Mouse (Mus musculus) hindbrain, embryonic 12.5 days (tissue): ENCODE data around the gene Hgd. TPM values are rescaled to one million over a fixed set of nuclear protein-coding genes. Genes with fewer than 3 reads are reported as not detected.
A peak's percentile ranks its signal among the peaks of the same experiment; 100 is the strongest.
"Not testable (repeated sequence)": the region's sequence is repeated elsewhere in the genome, so short reads cannot be mapped to it uniquely, and the experiment has no call there.

Experiments
- ATAC-seq: fragments of 200-750 bp; cut with Nextera tagmentation; 2 replicates; pipeline ENCODE4 v1.8.0; 2017; ENCODE audit warnings: moderate TSS enrichment; ENCODE audit not compliant: low FRiP score
- H3K27ac ChIP-seq: fragments of 300-500 bp; sonication (generic); 2 replicates; pipeline ENCODE4 v1.5.1; 2016; ENCODE audit warnings: mild to moderate bottlenecking
- H3K27me3 ChIP-seq: fragments of 300-500 bp; sonication (generic); 2 replicates; pipeline ENCODE4 v1.6.1; 2016; ENCODE audit warnings: mild to moderate bottlenecking
- H3K36me3 ChIP-seq: fragments of 300-500 bp; sonication (generic); 2 replicates; pipeline ENCODE4 v1.6.1; 2016; ENCODE audit warnings: mild to moderate bottlenecking
- H3K4me1 ChIP-seq: fragments of 300-500 bp; sonication (generic); 2 replicates; pipeline ENCODE4 v1.6.1; 2016
- H3K4me2 ChIP-seq: fragments of 300-500 bp; sonication (generic); replicated peaks from 2 replicates; pipeline ENCODE4 v1.6.1; 2016; ENCODE audit warnings: mild to moderate bottlenecking
- H3K4me3 ChIP-seq: fragments of 300-500 bp; sonication (generic); 2 replicates; pipeline ENCODE4 v1.5.1; 2016; ENCODE audit warnings: mild to moderate bottlenecking
- H3K9ac ChIP-seq: fragments of 300-500 bp; sonication (generic); 2 replicates; pipeline ENCODE4 v1.6.1; 2016; ENCODE audit warnings: mild to moderate bottlenecking, moderate library complexity
- H3K9me3 ChIP-seq: fragments of 300-500 bp; sonication (generic); replicated peaks from 2 replicates; pipeline ENCODE4 v1.6.1; 2016; ENCODE audit warnings: mild to moderate bottlenecking
- WGBS: fragments of 180-500 bp; shearing (Covaris S2); methylation state at CpG from one replicate; pipeline ENCODE4 v1.1.7; 2016; 5-methylcytosine and 5-hydroxymethylcytosine counted together
- polyA plus RNA-seq: library from polyadenylated mRNA; unstranded; fragments of >200 nt; fragmentation: Nextera tagmentation; extraction: Ambion mirVana; gene quantifications from 2 replicates; pipeline ENCODE4 v1.2.1, GENCODE M21; 2016

The Hgd gene
- polyA plus RNA-seq, 1 experiment from 2014 or later, result not detected

DNA sequence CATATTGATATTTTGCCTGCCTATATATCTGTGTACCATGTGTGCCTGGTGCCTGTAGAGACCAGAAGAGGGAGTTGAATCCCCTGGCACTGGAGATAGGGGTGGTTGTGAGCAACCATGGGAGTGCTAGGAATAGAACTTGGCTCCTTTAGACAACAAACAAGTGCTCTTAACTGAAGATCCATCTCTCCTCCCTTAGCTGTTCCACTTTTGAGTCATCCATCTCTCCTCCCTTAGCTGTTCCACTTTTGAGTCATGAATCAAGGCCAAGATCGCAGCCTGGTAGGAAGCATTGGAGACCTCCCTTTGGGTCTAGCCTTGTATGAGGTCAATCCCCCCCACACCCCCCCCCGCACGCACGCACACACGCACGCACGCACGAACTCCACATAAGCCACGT, 34.6 kb downstream of the Hgd start:
- 89% methylated on average over 9 of the region's 9 CpGs for WGBS
- no peaks in the 10 kb centered on the region for H3K27me3 ChIP-seq

DNA sequence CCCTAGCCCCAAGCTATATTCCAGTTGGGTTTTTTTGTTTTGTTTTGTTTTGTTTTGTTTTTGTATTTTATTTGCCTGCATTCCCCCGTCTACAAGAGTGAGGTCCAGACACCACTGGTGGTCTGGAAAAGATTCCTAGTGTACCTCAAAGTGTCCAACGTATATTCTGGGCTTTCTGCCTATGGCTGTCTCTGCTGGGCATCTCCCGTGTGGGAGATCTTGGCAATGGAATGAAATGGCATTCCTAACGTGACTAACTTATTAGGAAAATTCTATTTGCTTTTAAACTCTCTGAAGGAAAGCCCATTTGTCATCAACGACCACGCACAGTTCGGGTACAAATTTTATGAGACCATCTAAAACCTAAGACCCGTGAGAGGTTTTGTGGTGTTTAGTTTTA, 35.5 kb downstream of the Hgd start:
- H3K27me3 ChIP-seq, result no peaks in the 10 kb centered on the region
- ATAC-seq, result no peak
- no peak overlapping the region for H3K9ac ChIP-seq
- H3K27ac ChIP-seq, result no peak overlapping the region
- no peaks in the 10 kb centered on the region for H3K36me3 ChIP-seq
- H3K9me3 ChIP-seq, result no peaks in the 10 kb centered on the region
- no peak overlapping the region for H3K4me2 ChIP-seq
- H3K4me1 ChIP-seq, result peaks cover 9% of the 10 kb centered on the region
- WGBS, result 82% methylated on average over 8 of the region's 8 CpGs
- H3K4me3 ChIP-seq, result no peak overlapping the region

More for the DNA sequence above, 34.6 kb downstream of the Hgd start:
- H3K27ac ChIP-seq, result no peak overlapping the region
- H3K9ac ChIP-seq, result no peak overlapping the region
- no peaks in the 10 kb centered on the region for H3K36me3 ChIP-seq
- peaks cover 17% of the 10 kb centered on the region for H3K4me1 ChIP-seq
- ATAC-seq, result no peak
- H3K9me3 ChIP-seq, result no peaks in the 10 kb centered on the region
- H3K4me2 ChIP-seq, result no peak overlapping the region
- H3K4me3 ChIP-seq, result no peak overlapping the region

DNA sequence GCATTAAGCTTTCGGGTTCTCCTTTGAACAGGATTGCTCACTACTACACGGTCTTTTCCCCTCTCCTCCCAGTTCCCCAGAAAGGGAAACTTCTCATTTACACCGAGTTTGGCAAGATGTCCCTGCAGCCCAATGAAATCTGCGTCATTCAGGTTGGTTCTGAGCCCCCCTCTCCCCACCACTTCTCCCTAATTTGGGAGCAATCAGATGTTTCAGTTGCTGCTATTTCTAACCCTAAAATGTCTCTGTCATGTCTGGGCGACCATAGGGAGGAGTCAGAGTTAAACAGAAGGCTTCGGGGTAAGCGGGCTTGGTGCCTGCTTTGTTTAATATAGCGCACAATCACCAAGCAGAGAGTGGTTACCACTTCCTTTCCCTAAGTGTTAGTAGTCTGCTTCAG, 36.2 kb downstream of the Hgd start:
- Histone ChIP-seq H3K27me3 (no peaks in the 10 kb centered on the region), H3K4me1 (peaks cover 9% of the 10 kb centered on the region), H3K4me3 (no peak overlapping the region), H3K9ac (no peak overlapping the region), H3K36me3 (no peaks in the 10 kb centered on the region), H3K4me2 (no peak overlapping the region), H3K27ac (no peak overlapping the region), H3K9me3 (no peaks in the 10 kb centered on the region)
- ATAC-seq, result no peak
- 78% methylated on average over 8 of the region's 8 CpGs for WGBS

DNA sequence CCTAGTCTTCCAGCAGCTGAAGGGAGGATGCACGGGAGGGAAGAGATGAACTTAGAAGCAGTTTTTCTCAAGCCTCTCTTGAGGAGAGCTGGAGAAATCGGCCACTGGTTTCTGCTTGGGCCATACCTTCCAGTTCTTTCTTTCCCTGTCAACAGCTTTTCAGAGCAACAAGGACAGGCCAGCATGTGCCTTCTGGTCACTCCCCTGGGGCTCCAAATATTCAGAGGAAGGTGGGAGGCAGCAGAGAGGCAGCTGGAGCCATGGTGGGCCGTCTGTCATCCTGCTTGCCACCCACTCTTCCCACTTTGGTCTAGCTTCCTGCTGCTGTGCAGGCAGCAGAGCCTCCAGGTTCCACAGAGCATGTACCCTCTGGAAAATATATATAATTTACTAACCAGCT, 37.7 kb downstream of the Hgd start:
- H3K9me3 ChIP-seq, result no peaks in the 10 kb centered on the region
- ATAC-seq, result no peak
- no peaks in the 10 kb centered on the region for H3K27me3 ChIP-seq
- no peak overlapping the region for H3K4me2 ChIP-seq
- peak overlapping the region; percentile 46 for H3K27ac ChIP-seq
- no peaks in the 10 kb centered on the region for H3K36me3 ChIP-seq
- H3K9ac ChIP-seq, result no peak overlapping the region
- 19% methylated on average over 3 of the region's 3 CpGs for WGBS
- H3K4me1 ChIP-seq, result peaks cover 9% of the 10 kb centered on the region
- H3K4me3 ChIP-seq, result no peak overlapping the region

DNA sequence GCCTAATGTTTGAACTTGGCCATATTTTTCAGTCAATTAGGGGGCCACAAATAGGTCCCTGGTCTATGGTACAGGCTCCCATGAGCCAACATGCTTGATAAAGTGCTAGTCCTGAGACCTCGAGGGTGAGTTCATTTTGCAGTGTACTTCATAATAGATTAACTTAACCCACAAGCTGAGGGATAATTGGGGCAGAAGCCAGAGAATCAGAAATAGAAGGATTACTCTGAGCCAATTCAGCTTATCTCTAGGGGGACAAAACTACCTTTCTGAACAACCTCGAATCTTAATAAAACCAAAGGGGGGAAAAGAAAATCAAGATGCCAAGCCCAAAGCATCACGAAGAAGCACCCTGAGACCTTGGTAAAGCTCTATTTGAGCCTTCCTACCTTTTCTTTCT, 42.5 kb downstream of the Hgd start:
- Histone ChIP-seq H3K27ac (no peak overlapping the region), H3K36me3 (no peaks in the 10 kb centered on the region), H3K4me1 (peaks cover 5% of the 10 kb centered on the region), H3K4me2 (no peak overlapping the region), H3K4me3 (no peak overlapping the region), H3K9me3 (no peaks in the 10 kb centered on the region), H3K9ac (no peak overlapping the region), H3K27me3 (no peaks in the 10 kb centered on the region)
- WGBS, result 80% methylated on average over 3 of the region's 3 CpGs
- ATAC-seq, result no peak

DNA sequence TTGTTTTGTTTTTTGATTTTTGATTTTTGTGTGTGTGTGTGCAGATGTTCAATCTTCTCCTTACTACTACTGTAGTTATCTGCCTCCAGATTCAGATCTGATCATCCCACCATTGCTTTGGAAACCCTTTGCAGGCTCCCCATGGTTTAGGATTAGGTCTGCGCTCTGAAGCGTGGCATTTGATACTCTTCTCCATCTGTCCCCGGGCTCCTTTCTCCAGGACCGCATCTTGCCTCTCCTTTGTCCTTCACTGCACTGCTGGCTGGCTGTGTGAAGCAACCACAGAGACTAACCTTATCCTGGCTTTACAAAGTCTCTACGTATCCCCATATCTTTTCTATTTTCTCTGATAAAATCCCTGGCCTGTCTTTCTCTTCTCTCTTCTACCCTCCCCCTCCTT, 43.0 kb downstream of the Hgd start:
- H3K27ac ChIP-seq, result peak overlapping the region; percentile 12; the same call in 1 of the 2 replicates
- no peak overlapping the region for H3K4me2 ChIP-seq
- H3K36me3 ChIP-seq, result no peaks in the 10 kb centered on the region
- no peak overlapping the region for H3K4me3 ChIP-seq
- H3K27me3 ChIP-seq, result no peaks in the 10 kb centered on the region
- H3K4me1 ChIP-seq, result no peaks in the 10 kb centered on the region
- no peak for ATAC-seq
- WGBS, result 54% methylated on average over 5 of the region's 5 CpGs
- H3K9ac ChIP-seq, result no peak overlapping the region
- H3K9me3 ChIP-seq, result no peaks in the 10 kb centered on the region

DNA sequence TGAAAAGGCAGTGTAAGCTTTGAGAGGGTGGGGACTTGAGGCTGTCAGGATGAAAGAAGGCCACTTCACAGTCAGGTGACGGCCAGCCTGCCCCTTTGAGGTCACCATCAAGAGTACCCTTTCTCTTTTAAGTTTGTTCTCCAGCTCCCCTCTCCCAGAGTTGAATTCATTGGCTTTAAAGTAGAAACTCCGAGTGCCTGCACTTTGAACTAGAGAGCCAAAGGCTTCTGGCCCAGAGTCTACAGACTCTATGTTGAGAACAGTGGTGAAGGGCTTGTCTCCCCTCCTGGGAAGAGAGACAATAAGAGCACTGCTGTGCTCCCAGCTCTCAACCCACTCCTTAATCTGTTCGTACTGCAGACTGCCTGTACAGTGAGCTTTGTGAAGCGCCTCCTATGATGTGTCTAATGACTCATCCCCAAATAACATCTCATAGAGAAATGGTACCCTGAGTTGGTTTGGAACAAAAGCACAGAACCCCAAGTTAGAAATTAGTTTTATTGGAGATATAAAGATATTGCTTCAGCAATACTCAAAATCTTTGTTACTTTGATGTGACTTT, 46.5 kb downstream of the Hgd start:
- no peaks in the 10 kb centered on the region for H3K36me3 ChIP-seq
- no peak overlapping the region for H3K4me2 ChIP-seq
- no peaks in the 10 kb centered on the region for H3K9me3 ChIP-seq
- no peak overlapping the region for H3K9ac ChIP-seq
- 61% methylated on average over 4 of the region's 4 CpGs for WGBS
- H3K27ac ChIP-seq, result no peak overlapping the region
- no peaks in the 10 kb centered on the region for H3K4me1 ChIP-seq
- ATAC-seq, result no peak
- no peaks in the 10 kb centered on the region for H3K27me3 ChIP-seq
- H3K4me3 ChIP-seq, result no peak overlapping the region

DNA sequence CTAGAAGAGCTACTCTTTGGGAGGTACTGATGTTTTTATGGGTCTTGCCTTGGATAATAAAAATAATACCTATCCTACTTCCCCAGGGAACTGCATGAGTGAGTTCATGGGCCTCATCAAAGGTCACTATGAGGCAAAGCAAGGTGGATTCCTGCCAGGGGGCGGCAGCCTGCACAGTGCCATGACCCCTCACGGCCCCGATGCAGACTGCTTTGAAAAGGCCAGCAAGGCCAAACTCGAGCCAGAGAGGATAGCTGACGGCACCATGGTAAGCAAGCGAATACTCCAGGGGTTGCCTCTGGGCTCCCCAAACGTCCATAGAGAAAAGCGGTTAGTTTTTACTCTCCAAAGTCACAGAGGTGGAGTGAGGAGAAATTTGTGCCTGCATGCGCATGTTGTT, 48.4 kb downstream of the Hgd start:
- no peaks in the 10 kb centered on the region for H3K27me3 ChIP-seq
- no peak overlapping the region for H3K9ac ChIP-seq
- H3K27ac ChIP-seq, result no peak overlapping the region
- no peaks in the 10 kb centered on the region for H3K36me3 ChIP-seq
- no peak overlapping the region for H3K4me3 ChIP-seq
- no peaks in the 10 kb centered on the region for H3K9me3 ChIP-seq
- no peaks in the 10 kb centered on the region for H3K4me1 ChIP-seq
- WGBS, result 70% methylated on average over 9 of the region's 9 CpGs
- no peak for ATAC-seq
- H3K4me2 ChIP-seq, result no peak overlapping the region

DNA sequence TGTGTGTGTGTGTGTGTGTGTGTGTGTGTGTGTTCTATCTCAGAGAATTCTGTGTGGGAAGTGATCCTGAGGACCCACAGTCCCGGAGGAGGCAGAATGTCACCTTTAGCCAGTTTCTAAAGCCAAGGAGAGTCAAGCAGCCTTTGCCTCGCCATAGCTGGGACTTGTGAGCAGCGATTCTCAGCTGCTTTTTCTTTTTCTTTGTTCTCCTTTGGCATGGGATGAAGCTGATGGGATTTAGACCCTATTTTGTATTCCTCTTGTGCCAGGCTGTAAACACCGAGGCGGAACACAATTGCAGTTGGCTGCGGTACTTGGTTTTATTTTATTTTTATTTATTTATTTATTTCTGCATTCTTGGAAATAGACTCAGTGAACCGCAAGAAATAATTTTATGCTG, 49.1 kb downstream of the Hgd start:
- H3K4me2 ChIP-seq, result no peak overlapping the region
- no peaks in the 10 kb centered on the region for H3K27me3 ChIP-seq
- H3K9me3 ChIP-seq, result no peaks in the 10 kb centered on the region
- no peak overlapping the region for H3K4me3 ChIP-seq
- no peaks in the 10 kb centered on the region for H3K36me3 ChIP-seq
- no peaks in the 10 kb centered on the region for H3K4me1 ChIP-seq
- no peak for ATAC-seq
- H3K27ac ChIP-seq, result no peak overlapping the region
- H3K9ac ChIP-seq, result no peak overlapping the region
- 83% methylated on average over 7 of the region's 7 CpGs for WGBS

DNA sequence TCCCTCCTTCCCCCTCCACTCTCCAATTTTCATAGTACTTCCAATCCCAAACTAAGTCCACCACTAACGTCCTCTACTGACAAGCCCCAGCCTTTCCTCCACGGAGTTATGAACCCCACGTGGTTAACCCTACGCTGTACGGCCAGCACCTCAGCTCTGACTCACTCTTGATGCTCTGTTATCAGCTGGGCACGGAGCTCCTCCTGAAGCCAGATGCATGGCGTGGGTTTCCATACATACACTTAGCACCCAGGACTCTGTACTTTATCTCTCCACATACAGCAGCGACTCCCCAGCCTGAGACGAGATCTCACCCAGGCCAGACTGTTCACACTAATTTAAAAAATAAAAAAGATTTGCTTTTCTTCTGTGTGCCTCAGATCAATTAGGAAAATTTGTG, 54.6 kb downstream of the Hgd start:
- Histone ChIP-seq H3K36me3 (no peaks in the 10 kb centered on the region), H3K4me3 (no peak overlapping the region), H3K9me3 (no peaks in the 10 kb centered on the region), H3K27ac (no peak overlapping the region), H3K27me3 (no peaks in the 10 kb centered on the region), H3K9ac (no peak overlapping the region), H3K4me2 (no peak overlapping the region), H3K4me1 (no peaks in the 10 kb centered on the region)
- no peak for ATAC-seq
- 75% methylated on average over 9 of the region's 9 CpGs for WGBS

DNA sequence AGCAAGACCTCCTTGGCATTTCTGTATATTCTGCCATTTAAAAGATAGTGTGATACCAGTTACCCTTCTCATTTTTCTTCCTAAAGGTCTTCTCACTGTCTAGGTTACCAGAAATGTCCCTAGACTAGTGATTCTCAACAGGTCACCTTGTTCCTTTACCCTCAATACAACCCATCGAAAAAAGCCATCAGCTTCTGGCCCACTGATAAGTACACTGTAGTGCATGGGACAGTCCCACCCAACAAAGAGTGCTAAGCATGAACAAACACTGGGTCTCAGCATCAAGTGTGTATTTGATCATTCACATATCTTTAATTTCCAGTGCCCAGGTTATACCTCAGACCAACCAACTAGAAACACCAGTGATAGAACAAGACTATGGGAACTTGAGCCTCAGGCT, 55.1 kb downstream of the Hgd start:
- ATAC-seq, result no peak
- no peaks in the 10 kb centered on the region for H3K4me1 ChIP-seq
- H3K9ac ChIP-seq, result no peak overlapping the region
- WGBS, result 87% methylated on average over 1 of the region's 1 CpGs
- no peak overlapping the region for H3K4me2 ChIP-seq
- H3K9me3 ChIP-seq, result no peaks in the 10 kb centered on the region
- H3K4me3 ChIP-seq, result no peak overlapping the region
- H3K27ac ChIP-seq, result no peak overlapping the region
- no peaks in the 10 kb centered on the region for H3K27me3 ChIP-seq
- H3K36me3 ChIP-seq, result no peaks in the 10 kb centered on the region

DNA sequence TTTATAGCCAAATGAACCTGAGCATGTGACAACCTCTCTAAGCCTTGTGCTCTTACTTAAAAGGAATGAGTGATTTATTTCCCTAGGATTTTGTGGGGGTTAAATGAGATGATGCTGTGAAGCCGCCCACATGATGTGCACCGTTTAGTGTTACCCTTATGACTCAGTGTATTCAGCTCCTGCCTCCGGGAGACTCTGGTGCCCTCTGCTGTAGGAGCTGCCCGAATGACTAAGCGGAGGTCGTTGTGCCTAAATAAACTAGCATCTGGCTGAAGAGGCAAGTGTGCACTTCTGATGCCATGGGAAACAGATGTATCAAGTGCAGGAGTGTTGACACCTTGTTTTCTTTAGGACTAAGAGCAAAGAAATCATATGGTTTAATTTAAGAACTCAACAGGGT, 56.2 kb downstream of the Hgd start:
- H3K4me2 ChIP-seq, result no peak overlapping the region
- 61% methylated on average over 6 of the region's 6 CpGs for WGBS
- no peaks in the 10 kb centered on the region for H3K27me3 ChIP-seq
- no peak overlapping the region for H3K9ac ChIP-seq
- ATAC-seq, result no peak
- no peak overlapping the region for H3K27ac ChIP-seq
- H3K36me3 ChIP-seq, result no peaks in the 10 kb centered on the region
- no peaks in the 10 kb centered on the region for H3K9me3 ChIP-seq
- H3K4me1 ChIP-seq, result no peaks in the 10 kb centered on the region
- H3K4me3 ChIP-seq, result no peak overlapping the region

DNA sequence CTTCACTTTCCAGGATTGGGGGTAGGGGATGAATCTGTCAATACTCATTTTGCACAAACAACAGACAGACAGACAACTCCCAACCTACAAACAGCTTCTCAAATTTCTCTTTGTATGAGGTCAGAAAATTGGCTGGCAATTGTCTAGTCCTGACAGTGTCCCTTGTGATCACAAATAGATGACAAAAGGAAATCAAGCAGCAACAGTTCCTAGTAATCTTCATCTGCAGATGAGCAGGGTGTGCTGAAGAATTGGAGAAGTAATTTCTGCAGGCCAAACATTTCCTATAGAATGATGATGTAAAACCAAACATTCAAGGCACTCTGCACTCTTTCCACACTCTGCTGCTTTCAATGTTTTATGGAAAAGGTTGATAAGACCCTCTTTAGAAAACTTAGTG, 57.8 kb downstream of the Hgd start:
- no peaks in the 10 kb centered on the region for H3K27me3 ChIP-seq
- H3K9ac ChIP-seq, result no peak overlapping the region
- no peak for ATAC-seq
- no peaks in the 10 kb centered on the region for H3K9me3 ChIP-seq
- no peak overlapping the region for H3K4me2 ChIP-seq
- H3K4me3 ChIP-seq, result no peak overlapping the region
- no peaks in the 10 kb centered on the region for H3K4me1 ChIP-seq
- H3K27ac ChIP-seq, result no peak overlapping the region
- no peaks in the 10 kb centered on the region for H3K36me3 ChIP-seq

DNA sequence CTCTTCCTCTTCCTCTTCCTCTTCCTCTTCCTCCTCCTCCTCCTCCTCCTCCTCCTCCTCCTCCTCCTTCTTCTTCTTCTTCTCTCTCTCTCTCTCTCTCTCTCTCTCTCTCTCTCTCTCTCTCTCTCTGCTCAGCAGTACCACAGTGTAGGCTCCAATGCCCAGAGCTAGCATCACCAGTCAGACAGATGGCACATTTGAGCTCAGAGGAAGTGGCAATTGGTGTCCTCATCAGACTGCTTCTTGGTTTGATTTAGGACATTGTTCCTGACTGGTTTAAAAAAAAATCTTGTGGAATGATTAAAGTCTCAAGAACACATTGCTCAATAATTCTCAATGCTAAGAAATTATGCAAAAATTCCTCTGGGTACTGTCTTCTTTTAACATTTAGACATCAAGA, 60.6 kb downstream of the Hgd start:
- H3K27ac ChIP-seq, H3K4me2 ChIP-seq, H3K4me3 ChIP-seq, H3K9me3 ChIP-seq, ATAC-seq, H3K9ac ChIP-seq, H3K4me1 ChIP-seq, H3K27me3 ChIP-seq: not testable (repeated sequence)
- peaks cover 17% of the 10 kb centered on the region for H3K36me3 ChIP-seq
